Mouse (Mus musculus): ENCODE results near the gene Map4k4.

- no peak for TF ChIP-seq POLR2A (IDR thresholded peaks at IDR 0.05; ENCODE audit: extremely low read depth, insufficient read depth, low read length)
- no peak for TF ChIP-seq CTCF (IDR thresholded peaks at IDR 0.05; ENCODE audit: low read depth, low read length)
Observed at GRCm38 (mm10) chr1:39972411-39972810, 71.7 kb downstream of the Map4k4 start.
